Mouse (Mus musculus) adrenal gland, postnatal 4 days (tissue): ENCODE results near the gene Btbd35f24. TPM values are rescaled to one million over a fixed set of nuclear protein-coding genes. Genes with fewer than 3 reads are reported as not detected.
"Not testable (repeated sequence)": the region's sequence is repeated elsewhere in the genome, so short reads cannot be mapped to it uniquely, and the experiment has no call there.

Source experiments
- DNase-seq, 2 experiments: peaks; one replicate each; pipeline ENCODE4 v3.0.0; 2021 to 2022; ENCODE audit warnings: low spot score in 2 of 2, mixed read lengths in 2 of 2
- long read RNA-seq, 2 experiments: library from polyadenylated mRNA; stranded (forward); transcript quantifications; one replicate each; pipeline ENCODE4 v2.0.0; 2021
- total RNA-seq, 2 experiments: library from RNA; stranded (reverse); gene quantifications; 2 replicates each; pipeline ENCODE4 v1.2.3; 2021

Btbd35f24 gene
- not detected for total RNA-seq
- long read RNA-seq, experiment 1, result 0 reads
- long read RNA-seq, experiment 2, result 0 reads

- not testable (repeated sequence) for DNase-seq
Measured at GRCm38 (mm10) chrX:3195727-3196126, at the start of gene Btbd35f24. TSS of gene Btbd35f24 (minus strand) at chrX:3195827.

Other genes with a start within 250 kb of the Btbd35f24 start
- gene Btbd35f23, start 119.0 kb downstream of the Btbd35f24 start, total RNA-seq, result not detected
- not detected for gene Btbd35f11, start 247.9 kb upstream of the Btbd35f24 start, total RNA-seq